Mouse (Mus musculus) midbrain, embryonic 11.5 days (tissue): ENCODE measurements around the gene Stt3b. TPM values are rescaled to one million over a fixed set of nuclear protein-coding genes. Genes with fewer than 3 reads are reported as not detected.

ENCODE experiments used
- ATAC-seq: fragments of 200-750 bp; cut with Nextera tagmentation; 2 replicates; pipeline ENCODE4 v1.8.0; 2017; ENCODE audit warnings: moderate TSS enrichment, moderate library complexity; ENCODE audit not compliant: low FRiP score
- DNase-seq: peaks from one replicate; pipeline ENCODE4 v3.0.0; 2015; ENCODE audit warnings: low spot score; ENCODE audit errors: missing footprints
- H3K27ac ChIP-seq: fragments of 300-500 bp; sonication (generic); 2 replicates; pipeline ENCODE4 v1.5.1; 2014; ENCODE audit warnings: low read depth, low read length
- H3K27me3 ChIP-seq: fragments of 300-500 bp; sonication (generic); 2 replicates; pipeline ENCODE4 v1.6.1; 2014; ENCODE audit warnings: mild to moderate bottlenecking, low read length, moderate library complexity, mixed read lengths; ENCODE audit not compliant: control insufficient read depth, insufficient read depth
- H3K36me3 ChIP-seq: fragments of 300-500 bp; sonication (generic); 2 replicates; pipeline ENCODE4 v1.6.1; 2014; ENCODE audit warnings: mild to moderate bottlenecking, low read length, moderate library complexity, mixed read lengths; ENCODE audit not compliant: control insufficient read depth, insufficient read depth
- H3K4me1 ChIP-seq: fragments of 300-500 bp; sonication (generic); 2 replicates; pipeline ENCODE4 v1.6.1; 2014; ENCODE audit warnings: low read length; ENCODE audit not compliant: control insufficient read depth, insufficient read depth
- H3K4me2 ChIP-seq: fragments of 300-500 bp; sonication (generic); 2 replicates; pipeline ENCODE4 v1.6.1; 2014; ENCODE audit warnings: mild to moderate bottlenecking, moderate library complexity
- H3K4me3 ChIP-seq: fragments of 300-500 bp; sonication (generic); 2 replicates; pipeline ENCODE4 v1.5.1; 2014; ENCODE audit warnings: low read depth, low read length
- H3K9ac ChIP-seq: fragments of 300-500 bp; sonication (generic); 2 replicates; pipeline ENCODE4 v1.6.1; 2014; ENCODE audit warnings: low read length
- H3K9me3 ChIP-seq: fragments of 300-500 bp; sonication (generic); 2 replicates; pipeline ENCODE4 v1.6.1; 2016; ENCODE audit warnings: low read length; ENCODE audit not compliant: control insufficient read depth
- WGBS: fragments of 180-500 bp; shearing (Covaris S2); extraction: QIAGEN DNeasy Blood & Tissue Kit; methylation state at CpG from one replicate; pipeline ENCODE4 v1.1.7; 2014; 5-methylcytosine and 5-hydroxymethylcytosine counted together
- polyA plus RNA-seq: library from polyadenylated mRNA; unstranded; fragments of >200 nt; fragmentation: Nextera tagmentation; extraction: Ambion mirVana; gene quantifications from 2 replicates; pipeline ENCODE4 v1.2.1, GENCODE M21; 2014

The Stt3b gene
- polyA plus RNA-seq = 107 and 112 TPM in 2 replicates

GRCm38 (mm10) chr9:115310346-115311222 lies at the start of gene Stt3b:
Gene Stt3b (minus strand): TSS chr9:115310421.
- peak; percentile 100 for DNase-seq
- Histone ChIP-seq H3K9me3 (no peaks in the 10 kb centered on the region), H3K4me3 (peak within 1 kb of the TSS; percentile 93), H3K4me1 (peaks cover 20% of the 10 kb centered on the region), H3K27ac (peak within 1 kb of the TSS; percentile 93), H3K36me3 (no peaks in the 10 kb centered on the region), H3K27me3 (no peaks in the 10 kb centered on the region), H3K9ac (peak within 1 kb of the TSS; percentile 97), H3K4me2 (peak within 1 kb of the TSS; percentile 60)
- 0% methylated on average over 91 of the region's 91 CpGs for WGBS
- peak; percentile 94 for ATAC-seq

DNA sequence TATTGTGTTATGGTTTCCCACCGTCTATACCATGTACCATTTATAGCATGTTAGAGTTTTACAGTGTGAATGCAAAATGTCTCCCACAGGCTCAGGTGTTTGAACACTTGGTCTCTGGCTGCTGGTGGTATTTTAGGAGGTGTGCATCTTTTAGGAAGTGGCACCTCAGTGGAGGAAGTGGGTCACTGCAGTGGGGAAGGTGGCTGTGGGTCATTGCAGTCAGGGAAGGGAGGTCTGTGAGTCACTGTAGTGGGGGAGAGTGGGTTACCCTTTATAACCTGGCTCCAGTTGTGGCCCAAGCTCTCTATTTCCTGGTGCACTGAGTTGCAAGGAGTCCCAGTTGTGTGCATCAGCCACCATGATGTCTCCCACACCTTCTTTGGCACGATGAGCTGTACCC lies 48.2 kb upstream of the Stt3b start:
- Histone ChIP-seq H3K27ac (no peak overlapping the region), H3K4me2 (no peak overlapping the region), H3K36me3 (no peaks in the 10 kb centered on the region), H3K4me1 (no peaks in the 10 kb centered on the region), H3K9ac (no peak overlapping the region), H3K4me3 (no peak overlapping the region), H3K9me3 (no peaks in the 10 kb centered on the region), H3K27me3 (no peaks in the 10 kb centered on the region)
- WGBS = 94% methylated on average over 2 of the region's 2 CpGs
- DNase-seq (no peak), ATAC-seq (no peak)

- H3K4me2 ChIP-seq = no peak overlapping the region
- no peaks in the 10 kb centered on the region for H3K36me3 ChIP-seq
- H3K9ac ChIP-seq = no peak overlapping the region
- ATAC-seq (no peak), DNase-seq (no peak)
- WGBS = 89% methylated on average over 1 of the region's 1 CpGs
- H3K4me3 ChIP-seq = no peak overlapping the region
- H3K4me1 ChIP-seq = no peaks in the 10 kb centered on the region
- no peaks in the 10 kb centered on the region for H3K27me3 ChIP-seq
- no peaks in the 10 kb centered on the region for H3K9me3 ChIP-seq
- no peak overlapping the region for H3K27ac ChIP-seq
Measured at GRCm38 (mm10) chr9:115357996-115358395, 47.8 kb upstream of the Stt3b start.

DNA sequence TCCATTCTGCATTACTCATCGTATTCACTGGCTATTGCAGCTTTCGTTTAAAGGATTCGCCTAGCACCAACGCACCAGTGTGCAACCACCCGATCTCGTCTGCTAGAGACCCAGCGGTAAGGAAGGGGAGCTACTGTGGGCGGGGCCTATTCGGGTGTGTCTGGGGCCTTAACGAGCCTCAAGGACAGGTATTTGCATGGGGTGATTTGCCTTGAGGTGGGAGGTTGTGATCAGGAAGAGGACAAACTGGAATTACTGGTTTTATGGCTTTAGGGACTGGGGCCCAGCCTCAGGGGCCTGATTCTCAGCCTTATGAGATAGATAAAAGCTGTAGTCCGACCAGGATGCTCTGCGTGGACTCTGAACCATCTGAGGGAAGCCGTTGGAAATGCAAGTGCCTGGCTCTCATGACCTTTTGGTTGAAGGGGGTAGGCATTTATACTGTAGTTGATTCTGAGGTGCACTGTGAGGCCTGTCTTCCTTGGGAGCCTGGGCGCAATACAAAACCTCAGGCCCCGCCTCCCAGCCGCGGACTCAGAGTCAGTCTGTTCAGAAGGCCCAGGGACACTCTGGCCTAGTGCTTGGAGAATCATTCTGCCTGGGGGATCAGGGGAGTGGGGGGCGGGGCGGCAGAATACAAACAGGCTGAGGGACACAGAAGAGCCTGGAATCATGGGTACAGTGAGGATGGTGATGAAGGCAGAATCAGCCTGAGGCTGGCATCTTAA lies 46.7 kb upstream of the Stt3b start:
- H3K9ac ChIP-seq = no peak overlapping the region
- DNase-seq (no peak), ATAC-seq (no peak)
- no peaks in the 10 kb centered on the region for H3K36me3 ChIP-seq
- WGBS = 40% methylated on average over 19 of the region's 19 CpGs
- no peak overlapping the region for H3K4me2 ChIP-seq
- H3K4me3 ChIP-seq = no peak overlapping the region
- no peak overlapping the region for H3K27ac ChIP-seq
- H3K27me3 ChIP-seq = no peaks in the 10 kb centered on the region
- no peaks in the 10 kb centered on the region for H3K9me3 ChIP-seq
- no peaks in the 10 kb centered on the region for H3K4me1 ChIP-seq

- no peak for DNase-seq
- Histone ChIP-seq H3K4me3 (no peak overlapping the region), H3K4me2 (no peak overlapping the region), H3K4me1 (no peaks in the 10 kb centered on the region), H3K27ac (no peak overlapping the region), H3K9ac (no peak overlapping the region), H3K27me3 (no peaks in the 10 kb centered on the region), H3K9me3 (no peaks in the 10 kb centered on the region), H3K36me3 (no peaks in the 10 kb centered on the region)
- WGBS = 58% methylated on average over 5 of the region's 5 CpGs
- no peak for ATAC-seq
Measured at GRCm38 (mm10) chr9:115355972-115356371, 45.8 kb upstream of the Stt3b start.

- no peaks in the 10 kb centered on the region for H3K4me1 ChIP-seq
- H3K4me3 ChIP-seq = no peak overlapping the region
- WGBS = 83% methylated on average over 4 of the region's 4 CpGs
- H3K9ac ChIP-seq = no peak overlapping the region
- no peak overlapping the region for H3K4me2 ChIP-seq
- no peaks in the 10 kb centered on the region for H3K27me3 ChIP-seq
- ATAC-seq (no peak), DNase-seq (no peak)
- H3K36me3 ChIP-seq = no peaks in the 10 kb centered on the region
- no peaks in the 10 kb centered on the region for H3K9me3 ChIP-seq
- no peak overlapping the region for H3K27ac ChIP-seq
Measured at GRCm38 (mm10) chr9:115349741-115350512, 39.7 kb upstream of the Stt3b start.

DNA sequence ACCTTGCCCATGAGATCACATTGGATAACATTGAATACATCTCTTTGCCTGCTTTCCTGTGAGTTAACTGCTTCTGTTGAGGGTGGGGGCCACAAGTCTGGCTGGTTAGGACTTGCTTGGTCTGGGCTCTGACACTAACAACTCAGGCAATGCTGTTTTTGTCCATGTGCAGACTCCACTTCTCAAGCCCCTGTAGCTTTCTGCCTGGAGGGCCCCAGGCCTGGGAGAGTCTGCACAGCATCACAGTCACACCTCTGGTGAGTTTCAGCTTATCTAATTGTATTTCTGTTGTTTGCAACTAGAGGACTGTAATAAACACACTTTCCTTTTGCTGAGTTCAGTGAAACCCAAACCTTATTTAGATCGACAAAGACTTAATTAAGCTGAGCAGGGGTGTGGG lies 38.9 kb upstream of the Stt3b start:
- Histone ChIP-seq H3K4me2 (no peak overlapping the region), H3K27ac (no peak overlapping the region), H3K9me3 (no peaks in the 10 kb centered on the region), H3K36me3 (no peaks in the 10 kb centered on the region), H3K27me3 (no peaks in the 10 kb centered on the region), H3K4me3 (no peak overlapping the region), H3K4me1 (no peaks in the 10 kb centered on the region), H3K9ac (no peak overlapping the region)
- no peak for ATAC-seq
- no peak for DNase-seq
- 82% methylated on average over 1 of the region's 1 CpGs for WGBS

- H3K4me3 ChIP-seq = no peak overlapping the region
- H3K9ac ChIP-seq = no peak overlapping the region
- no peak for ATAC-seq
- H3K27ac ChIP-seq = no peak overlapping the region
- no peaks in the 10 kb centered on the region for H3K9me3 ChIP-seq
- H3K4me1 ChIP-seq = peaks cover 3% of the 10 kb centered on the region; the same call in 1 of the 2 replicates
- H3K27me3 ChIP-seq = no peaks in the 10 kb centered on the region
- no peak overlapping the region for H3K4me2 ChIP-seq
- H3K36me3 ChIP-seq = no peaks in the 10 kb centered on the region
- DNase-seq = no peak
- WGBS = 85% methylated on average over 3 of the region's 3 CpGs
Measured at GRCm38 (mm10) chr9:115344930-115345329, 34.7 kb upstream of the Stt3b start.
